Mouse (Mus musculus) myocyte (in vitro differentiated cells): Measurements from ENCODE around the gene Exd1.

Source experiments
- MAX ChIP-seq: IDR thresholded peaks from one replicate; pipeline ENCODE4 v1.6.1; 2011; ENCODE audit warnings: low read depth, mild to moderate bottlenecking, control low read depth
- MYOG ChIP-seq, 3 experiments: IDR thresholded peaks; one replicate each; pipeline ENCODE4 v1.6.1; 2011; ENCODE audit warnings: control low read depth in 2 of 3, low read depth in 2 of 3, mild to moderate bottlenecking in 2 of 3; ENCODE audit not compliant: insufficient read length in 2 of 3, control insufficient read depth in 1 of 3, insufficient read depth in 1 of 3
- POLR2A ChIP-seq: IDR thresholded peaks from one replicate; pipeline ENCODE4 v1.6.1; 2011; ENCODE audit warnings: low read depth, mild to moderate bottlenecking, control low read depth, moderate library complexity; ENCODE audit not compliant: insufficient read length
- SRF ChIP-seq: IDR thresholded peaks from one replicate; pipeline ENCODE4 v1.6.1; 2011; ENCODE audit warnings: low read depth; ENCODE audit not compliant: control insufficient read depth, insufficient read length

DNA sequence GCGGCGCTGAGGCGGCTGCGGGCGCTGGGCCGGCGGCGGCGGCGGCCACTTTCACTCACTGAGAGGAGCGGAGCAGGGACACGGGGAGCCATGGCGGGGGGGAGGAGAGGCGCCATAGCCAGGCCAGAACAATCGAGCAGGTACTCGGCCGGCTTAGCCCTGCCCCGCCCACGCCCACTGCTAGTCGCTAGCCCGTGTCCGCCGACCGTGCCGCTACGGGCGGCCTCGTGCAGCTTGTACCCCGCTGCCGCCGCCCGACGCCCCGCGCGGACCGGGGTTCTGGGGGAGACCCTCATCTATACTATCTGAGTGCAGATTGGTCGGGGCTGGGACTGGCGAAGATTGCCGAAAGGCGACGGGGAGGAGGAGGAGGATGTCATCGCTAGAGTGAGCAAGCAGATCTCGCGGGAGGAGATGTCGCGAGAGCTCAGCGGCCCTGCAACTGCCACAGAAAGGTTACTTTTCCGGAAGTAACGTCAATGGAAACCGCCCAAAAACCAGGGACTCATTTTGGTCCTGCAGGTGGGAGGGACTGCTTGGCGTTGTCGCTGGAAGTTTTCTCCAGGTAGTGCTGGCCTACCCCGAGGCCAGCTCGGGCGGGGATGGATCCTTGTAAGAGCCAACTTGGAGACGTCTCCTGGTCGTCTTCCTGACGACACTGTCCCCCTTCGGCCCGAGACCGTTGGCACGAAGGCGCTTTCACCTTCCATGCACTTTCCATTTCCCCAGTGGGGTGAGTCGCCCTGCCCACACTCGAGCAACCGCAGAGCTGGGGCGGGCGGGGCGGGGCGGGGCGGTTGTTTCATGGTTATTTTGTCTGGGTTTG lies 69.6 kb downstream of the Exd1 start, which contains the start of gene Ino80:
- peak; percentile 54 for TF ChIP-seq POLR2A
- no peak for TF ChIP-seq MAX
- TF ChIP-seq SRF = no peak
- no peak for TF ChIP-seq MYOG (IDR thresholded peaks at IDR 0.05; ENCODE audit: control insufficient read depth in 1 of 3, insufficient read depth in 1 of 3, insufficient read length in 2 of 3, low read depth in 2 of 3)
